Mouse (Mus musculus) G1E (cell line): ENCODE data around the gene Fam45a.

Source experiments
- CTCF ChIP-seq: IDR thresholded peaks from 2 replicates; pipeline ENCODE4 v1.5.1; 2012; ENCODE audit warnings: low read depth, low read length, inconsistent platforms, mixed read lengths
- GATA1 ChIP-seq: IDR thresholded peaks from 2 replicates; pipeline ENCODE4 v1.6.1; 2012; ENCODE audit warnings: borderline replicate concordance, low read length, inconsistent platforms, mixed read lengths
- POLR2AphosphoS5 ChIP-seq: IDR thresholded peaks from 2 replicates; pipeline ENCODE4 v1.6.1; 2012; ENCODE audit warnings: low read depth, low read length, inconsistent platforms; ENCODE audit not compliant: insufficient replicate concordance
- TAL1 ChIP-seq: conservative IDR thresholded peaks from 2 replicates; pipeline ENCODE4 v1.6.1; 2012; ENCODE audit warnings: low read depth, low read length, inconsistent platforms, mixed read lengths

DNA sequence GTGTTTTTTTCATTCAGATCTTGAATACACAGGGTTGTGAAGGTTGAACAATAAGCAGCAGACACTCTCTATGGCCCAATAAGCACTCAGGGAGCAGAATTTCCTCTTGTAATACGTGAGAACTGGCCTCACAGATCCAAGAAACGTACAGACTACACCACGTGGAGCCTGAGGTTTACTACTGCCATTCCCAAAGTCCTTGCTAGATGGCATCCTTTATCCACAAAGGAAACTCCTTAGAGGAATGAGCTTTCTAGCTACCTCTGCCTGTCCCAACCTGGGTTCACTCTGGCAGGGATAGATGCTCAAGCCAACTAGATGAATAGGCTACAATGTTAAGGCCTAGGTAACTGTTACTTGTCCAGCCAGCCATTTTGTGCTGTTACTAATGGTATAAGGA lies 71.7 kb downstream of the Fam45a start:
- TF ChIP-seq CTCF, result no peak
- no peak for TF ChIP-seq GATA1
- TF ChIP-seq POLR2AphosphoS5, result no peak
- TF ChIP-seq TAL1, result no peak
